Mouse (Mus musculus): Measurements from ENCODE around the gene Usp43. TPM values are rescaled to one million over a fixed set of nuclear protein-coding genes. Genes with fewer than 3 reads are reported as not detected.
A peak's percentile ranks its signal among the peaks of the same experiment; 100 is the strongest.

The Usp43 gene
- polyA plus RNA-seq, 1 experiment, result not detected

DNA sequence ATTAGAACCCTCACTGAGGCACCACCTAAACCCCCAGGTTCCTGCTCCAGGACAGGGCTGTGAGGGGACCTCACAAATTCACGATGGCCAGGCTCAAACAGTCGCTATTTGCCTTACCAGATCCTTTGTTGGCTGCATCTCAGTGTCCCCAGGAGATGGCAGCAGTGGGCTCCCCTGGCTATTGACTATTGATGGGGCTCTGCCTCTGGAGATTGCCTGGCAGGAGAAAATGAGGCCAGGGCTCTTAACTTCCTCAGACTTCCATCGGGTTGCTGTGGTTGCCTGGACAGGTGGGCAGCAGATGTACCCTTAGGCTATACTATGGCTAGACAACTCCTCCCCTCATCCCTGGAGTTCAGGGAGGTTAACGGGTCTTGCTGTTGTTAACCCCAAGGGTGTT, 101.7 kb downstream of the Usp43 start:
- Histone ChIP-seq H3K4me3 (ENCODE audit: insufficient read depth, low read length) (no peak overlapping the region), H3K4me1 (ENCODE audit: control insufficient read depth, insufficient read depth, low read length) (no peaks in the 10 kb centered on the region), H3K27ac (ENCODE audit: insufficient read depth, low read depth, low read length) (no peak overlapping the region)
- 0 out of 2 replicates have a peak, but pooled peaks have one; percentile 26 for TF ChIP-seq CTCF (IDR thresholded peaks at IDR 0.05; ENCODE audit: low read depth, low read length)
- TF ChIP-seq POLR2A (IDR thresholded peaks at IDR 0.05; ENCODE audit: borderline replicate concordance, low read depth, low read length), result no peak

GRCm38 (mm10) chr11:67819604-67820003, 102.3 kb downstream of the Usp43 start:
- no peak overlapping the region for H3K4me3 ChIP-seq (ENCODE audit: insufficient read depth, low read length)
- H3K4me1 ChIP-seq (ENCODE audit: control insufficient read depth, insufficient read depth, low read length), result no peaks in the 10 kb centered on the region
- TF ChIP-seq POLR2A (IDR thresholded peaks at IDR 0.05; ENCODE audit: borderline replicate concordance, low read depth, low read length) (no peak), CTCF (IDR thresholded peaks at IDR 0.05; ENCODE audit: low read depth, low read length) (no peak)
- H3K27ac ChIP-seq (ENCODE audit: insufficient read depth, low read depth, low read length), result no peak overlapping the region

DNA sequence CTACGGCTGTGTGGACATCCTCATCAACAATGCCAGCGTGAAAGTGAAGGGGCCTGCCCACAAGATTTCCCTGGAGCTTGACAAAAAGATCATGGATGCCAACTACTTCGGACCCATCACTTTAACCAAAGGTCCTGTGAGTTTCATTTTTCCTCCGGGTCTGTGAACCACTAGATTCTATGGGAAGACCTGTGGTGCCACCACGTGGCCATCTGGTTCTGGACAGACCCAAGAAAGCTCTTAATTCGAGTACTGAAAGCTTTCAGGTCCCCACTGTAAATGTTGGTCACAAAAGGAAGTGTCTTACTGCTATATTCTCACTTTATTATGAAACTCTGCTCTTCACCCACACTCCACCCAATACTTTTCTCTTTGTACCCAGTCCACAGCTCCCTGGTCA, 110.4 kb downstream of the Usp43 start:
- Histone ChIP-seq H3K4me1 (ENCODE audit: control insufficient read depth, insufficient read depth, low read length) (no peaks in the 10 kb centered on the region), H3K27ac (ENCODE audit: insufficient read depth, low read depth, low read length) (no peak overlapping the region), H3K4me3 (ENCODE audit: insufficient read depth, low read length) (no peak overlapping the region)
- TF ChIP-seq CTCF (IDR thresholded peaks at IDR 0.05; ENCODE audit: low read depth, low read length) (no peak), POLR2A (IDR thresholded peaks at IDR 0.05; ENCODE audit: borderline replicate concordance, low read depth, low read length) (no peak)

DNA sequence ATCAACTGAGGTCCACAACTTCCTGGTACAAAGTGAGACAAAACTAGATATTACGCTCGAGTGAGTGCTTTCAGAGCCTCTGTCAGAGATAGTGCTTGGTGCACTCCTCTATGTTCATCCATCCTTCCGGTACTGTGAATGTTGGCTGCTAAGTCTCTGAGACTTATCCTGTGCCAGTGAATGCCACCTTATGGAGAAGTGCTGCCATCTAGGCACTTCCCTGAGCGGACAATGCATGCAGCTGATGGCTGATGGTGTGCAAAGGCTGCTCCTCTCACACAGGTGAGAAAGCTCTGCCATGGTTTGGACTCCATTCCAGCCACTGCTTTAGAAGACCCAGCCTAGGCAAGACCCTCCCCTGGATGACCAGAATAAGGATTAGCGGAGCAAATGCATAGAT, 113.9 kb downstream of the Usp43 start:
- TF ChIP-seq POLR2A (IDR thresholded peaks at IDR 0.05; ENCODE audit: borderline replicate concordance, low read depth, low read length), result no peak
- TF ChIP-seq CTCF (IDR thresholded peaks at IDR 0.05; ENCODE audit: low read depth, low read length), result no peak
- Histone ChIP-seq H3K4me1 (ENCODE audit: control insufficient read depth, insufficient read depth, low read length) (no peaks in the 10 kb centered on the region), H3K27ac (ENCODE audit: insufficient read depth, low read depth, low read length) (no peak overlapping the region), H3K4me3 (ENCODE audit: insufficient read depth, low read length) (no peak overlapping the region)

DNA sequence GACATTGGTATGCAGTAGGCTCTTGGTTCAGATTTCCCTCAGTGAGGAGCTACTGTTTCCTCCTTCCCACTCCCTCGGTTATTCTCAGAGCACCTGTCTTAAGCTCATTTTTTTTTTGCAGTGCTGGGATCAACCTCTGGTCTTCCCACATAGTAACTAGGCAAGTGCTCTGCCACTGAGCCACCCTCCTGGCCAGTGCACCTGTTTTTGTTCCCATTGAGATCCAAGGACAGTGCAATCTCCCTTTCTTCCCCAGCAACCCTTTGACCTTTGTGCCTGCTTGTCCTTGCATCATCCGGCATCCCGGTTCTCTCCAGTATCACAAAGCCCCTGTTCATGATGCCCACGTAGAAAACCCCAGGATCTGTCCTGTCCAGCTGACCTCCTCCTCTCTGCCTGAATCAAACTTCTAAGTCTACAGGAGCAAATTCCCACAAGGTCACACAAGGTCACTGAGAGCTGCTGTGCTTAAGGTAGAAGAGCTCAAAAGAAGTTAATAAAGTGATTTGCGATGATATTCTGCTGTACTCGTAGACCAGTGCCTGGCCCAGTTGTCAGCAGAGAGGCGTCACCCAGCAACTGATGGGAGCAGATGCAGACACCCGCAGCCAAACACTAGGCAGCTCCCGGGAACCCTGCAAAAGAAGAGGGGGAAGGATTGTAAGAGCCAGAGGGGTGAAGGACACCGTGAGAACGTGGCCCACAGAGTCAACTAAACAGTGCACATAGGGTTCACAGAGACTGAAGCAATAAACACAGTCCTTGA, 114.9 kb downstream of the Usp43 start:
- Histone ChIP-seq H3K4me3 (ENCODE audit: insufficient read depth, low read length) (no peak overlapping the region), H3K4me1 (ENCODE audit: control insufficient read depth, insufficient read depth, low read length) (no peaks in the 10 kb centered on the region), H3K27ac (ENCODE audit: insufficient read depth, low read depth, low read length) (no peak overlapping the region)
- no peak for TF ChIP-seq POLR2A (IDR thresholded peaks at IDR 0.05; ENCODE audit: borderline replicate concordance, low read depth, low read length)
- TF ChIP-seq CTCF (IDR thresholded peaks at IDR 0.05; ENCODE audit: low read depth, low read length), result no peak; the same call in 1 of the 2 replicates

- Histone ChIP-seq H3K4me3 (ENCODE audit: insufficient read depth, low read length) (no peak overlapping the region), H3K4me1 (ENCODE audit: control insufficient read depth, insufficient read depth, low read length) (no peaks in the 10 kb centered on the region), H3K27ac (ENCODE audit: insufficient read depth, low read depth, low read length) (no peak overlapping the region)
- no peak for TF ChIP-seq POLR2A (IDR thresholded peaks at IDR 0.05; ENCODE audit: borderline replicate concordance, low read depth, low read length)
- TF ChIP-seq CTCF (IDR thresholded peaks at IDR 0.05; ENCODE audit: low read depth, low read length), result peak; percentile 42; the same call in 1 of the 2 replicates
These were observed 116.4 kb downstream of the Usp43 start for GRCm38 (mm10) chr11:67805538-67805937.

Other genes with a start within 250 kb of the Usp43 start
- not detected in 2 replicates for gene Rcvrn, start 226.8 kb downstream of the Usp43 start, polyA plus RNA-seq (2012; ENCODE audit: insufficient read depth, insufficient read length, missing spikeins)
- gene Glp2r, start 151.0 kb downstream of the Usp43 start, polyA plus RNA-seq (2012; ENCODE audit: insufficient read depth, insufficient read length, missing spikeins), result not detected in 2 replicates
- not detected in 2 replicates for gene Gsg1l2, start 147.5 kb downstream of the Usp43 start, polyA plus RNA-seq (2012; ENCODE audit: insufficient read depth, insufficient read length, missing spikeins)
- gene Dhrs7c, start 124.0 kb downstream of the Usp43 start, polyA plus RNA-seq (2012; ENCODE audit: insufficient read depth, insufficient read length, missing spikeins), result not detected in 2 replicates
- gene Cfap52, start 43.5 kb upstream of the Usp43 start, polyA plus RNA-seq (2012; ENCODE audit: insufficient read depth, insufficient read length, missing spikeins), result not detected in 2 replicates
- 74.1 and 78.2 TPM in 2 replicates for gene Stx8, start 44.0 kb upstream of the Usp43 start, polyA plus RNA-seq (2012; ENCODE audit: insufficient read depth, insufficient read length, missing spikeins)